Mouse (Mus musculus) lung, embryonic 14.5 days (tissue): ENCODE measurements at regions not wholly inside any gene's neighbourhood (a gene's known extent, or its start where the extent isn't known, plus 50 kb on each side); places are given as distances from the start of the nearest gene placed in this dataset.
A peak's percentile ranks its signal among the peaks of the same experiment; 100 is the strongest.

Experiments
- ATAC-seq: fragments of 200-750 bp; cut with Nextera tagmentation; 2 replicates; pipeline ENCODE4 v1.8.0; 2017; ENCODE audit warnings: mild to moderate bottlenecking, moderate TSS enrichment, moderate library complexity; ENCODE audit not compliant: insufficient read depth
- DNase-seq: peaks from one replicate; pipeline ENCODE4 v3.0.0-alpha.2; 2015
- H3K27ac ChIP-seq: fragments of 300-500 bp; sonication (generic); 2 replicates; pipeline ENCODE4 v1.5.1; 2014; ENCODE audit warnings: low read depth, mild to moderate bottlenecking, moderate library complexity
- H3K27me3 ChIP-seq: fragments of 300-500 bp; sonication (generic); 2 replicates; pipeline ENCODE4 v1.6.1; 2014; ENCODE audit warnings: low read length, control low read depth; ENCODE audit not compliant: insufficient read depth
- H3K36me3 ChIP-seq: fragments of 300-500 bp; sonication (generic); 2 replicates; pipeline ENCODE4 v1.6.1; 2014; ENCODE audit warnings: control low read depth; ENCODE audit not compliant: insufficient read depth
- H3K4me1 ChIP-seq: fragments of 300-500 bp; sonication (generic); 2 replicates; pipeline ENCODE4 v1.6.1; 2014; ENCODE audit warnings: antibody characterized with exemption, control low read depth; ENCODE audit not compliant: insufficient read depth
- H3K4me2 ChIP-seq: fragments of 300-500 bp; sonication (generic); 2 replicates; pipeline ENCODE4 v1.6.1; 2014; ENCODE audit warnings: mild to moderate bottlenecking
- H3K4me3 ChIP-seq: fragments of 300-500 bp; sonication (generic); 2 replicates; pipeline ENCODE4 v1.5.1; 2014; ENCODE audit warnings: low read depth, low read length
- H3K9ac ChIP-seq: fragments of 300-500 bp; sonication (generic); 2 replicates; pipeline ENCODE4 v1.6.1; 2014
- H3K9me3 ChIP-seq: fragments of 300-500 bp; sonication (generic); 2 replicates; pipeline ENCODE4 v1.6.1; 2016; ENCODE audit warnings: low read depth, low read length, control low read depth
- CTCF ChIP-seq: IDR thresholded peaks from 2 replicates; pipeline ENCODE4 v1.5.1; 2016; ENCODE audit warnings: antibody characterized with exemption, low read depth
- WGBS: fragments of 180-500 bp; shearing (Covaris S2); extraction: QIAGEN DNeasy Blood & Tissue Kit; methylation state at CpG from one replicate; pipeline ENCODE4 v1.1.7; 2014; 5-methylcytosine and 5-hydroxymethylcytosine counted together

- H3K4me3 ChIP-seq, result no peak overlapping the region
- no peak overlapping the region for H3K27ac ChIP-seq
- 81% methylated on average over 13 of the region's 13 CpGs for WGBS
- no peak overlapping the region for H3K4me2 ChIP-seq
- H3K36me3 ChIP-seq, result no peaks in the 10 kb centered on the region
- no peak for DNase-seq
- no peaks in the 10 kb centered on the region for H3K9me3 ChIP-seq
- H3K27me3 ChIP-seq, result no peaks in the 10 kb centered on the region
- no peak for TF ChIP-seq CTCF
- no peak for ATAC-seq
- H3K4me1 ChIP-seq, result no peaks in the 10 kb centered on the region
- H3K9ac ChIP-seq, result no peak overlapping the region
These were observed 57.8 kb upstream of the Arl15 start for GRCm38 (mm10) chr13:113736468-113736867.

GRCm38 (mm10) chr13:113735611-113736285 lies 58.6 kb upstream of the Arl15 start:
- no peak overlapping the region for H3K4me3 ChIP-seq
- H3K9ac ChIP-seq, result no peak overlapping the region
- H3K9me3 ChIP-seq, result no peaks in the 10 kb centered on the region
- no peaks in the 10 kb centered on the region for H3K36me3 ChIP-seq
- H3K27me3 ChIP-seq, result no peaks in the 10 kb centered on the region
- no peak for DNase-seq
- ATAC-seq, result no peak
- no peak overlapping the region for H3K4me2 ChIP-seq
- TF ChIP-seq CTCF, result no peak
- H3K4me1 ChIP-seq, result no peaks in the 10 kb centered on the region
- no peak overlapping the region for H3K27ac ChIP-seq
- WGBS, result 61% methylated on average over 18 of the region's 18 CpGs

GRCm38 (mm10) chr13:113734134-113734794 lies 60.0 kb upstream of the Arl15 start:
- Histone ChIP-seq H3K9me3 (no peaks in the 10 kb centered on the region), H3K27ac (peak overlapping the region; percentile 43; the same call in 1 of the 2 replicates), H3K4me2 (no peak overlapping the region), H3K36me3 (no peaks in the 10 kb centered on the region), H3K27me3 (no peaks in the 10 kb centered on the region), H3K9ac (no peak overlapping the region), H3K4me3 (no peak overlapping the region), H3K4me1 (no peaks in the 10 kb centered on the region)
- 21% methylated on average over 5 of the region's 5 CpGs for WGBS
- DNase-seq (peak; percentile 72), ATAC-seq (peak; percentile 68)
- TF ChIP-seq CTCF, result no peak

DNA sequence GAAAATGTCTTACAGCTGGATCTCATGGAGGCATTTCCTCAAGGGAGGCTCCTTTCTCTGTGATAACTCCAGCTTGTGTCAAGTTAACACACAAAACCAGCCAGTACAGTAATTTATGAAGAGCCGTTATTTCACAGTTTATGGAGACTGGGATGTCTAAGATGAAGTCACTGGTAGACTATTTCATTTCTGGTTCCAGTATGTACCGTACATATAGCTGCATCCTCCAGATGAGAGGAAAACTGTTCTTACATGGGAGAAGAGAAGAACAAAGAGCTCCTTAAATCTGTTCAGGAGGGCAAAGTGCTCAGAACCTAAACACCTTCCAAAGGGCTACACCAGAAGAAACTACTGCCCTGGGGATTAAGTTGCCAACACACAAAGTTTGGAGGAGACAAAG lies 60.6 kb upstream of the Arl15 start:
- Histone ChIP-seq H3K4me3 (no peak overlapping the region), H3K27ac (peak overlapping the region; percentile 43; the same call in 1 of the 2 replicates), H3K36me3 (no peaks in the 10 kb centered on the region), H3K9ac (no peak overlapping the region), H3K27me3 (no peaks in the 10 kb centered on the region), H3K4me2 (no peak overlapping the region), H3K9me3 (no peaks in the 10 kb centered on the region), H3K4me1 (no peaks in the 10 kb centered on the region)
- TF ChIP-seq CTCF, result no peak
- DNase-seq (no peak), ATAC-seq (peak; percentile 32; the same call in 1 of the 2 replicates)
- 49% methylated on average over 2 of the region's 2 CpGs for WGBS

DNA sequence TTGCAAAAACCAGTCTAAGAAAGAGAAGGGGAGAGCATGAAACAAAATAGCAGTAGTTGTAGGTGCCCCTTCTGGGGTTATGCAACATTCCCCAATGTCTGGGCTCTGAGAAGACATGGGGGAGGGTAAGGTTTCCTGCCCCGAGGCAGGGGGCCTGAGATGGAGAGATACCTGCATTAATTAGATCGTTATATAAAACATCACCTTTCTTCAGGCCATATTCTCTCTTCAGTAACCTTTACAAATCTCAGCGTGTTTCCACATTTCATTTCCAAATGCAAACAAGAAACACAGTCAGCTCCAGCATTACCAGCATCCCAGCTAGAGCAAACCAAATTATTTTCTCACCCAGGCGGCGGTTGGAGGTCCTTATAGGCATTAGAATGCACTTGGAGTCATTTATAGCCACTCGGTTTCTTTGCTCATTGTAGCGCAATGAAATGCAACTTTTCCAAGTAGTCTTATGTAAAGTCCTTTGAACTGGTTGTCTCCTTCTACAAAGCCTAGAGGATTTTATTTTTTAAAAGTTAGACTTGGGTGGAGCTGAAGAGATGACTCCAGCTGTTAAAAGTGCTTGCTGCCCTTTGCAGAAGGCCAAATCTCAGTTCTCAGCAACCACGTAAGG lies 63.4 kb upstream of the Arl15 start:
- TF ChIP-seq CTCF, result no peak
- Histone ChIP-seq H3K4me1 (no peaks in the 10 kb centered on the region), H3K27ac (no peak overlapping the region), H3K27me3 (no peaks in the 10 kb centered on the region), H3K36me3 (no peaks in the 10 kb centered on the region), H3K9ac (no peak overlapping the region), H3K9me3 (no peaks in the 10 kb centered on the region), H3K4me3 (no peak overlapping the region), H3K4me2 (no peak overlapping the region)
- DNase-seq (no peak), ATAC-seq (no peak)
- 48% methylated on average over 8 of the region's 8 CpGs for WGBS

DNA sequence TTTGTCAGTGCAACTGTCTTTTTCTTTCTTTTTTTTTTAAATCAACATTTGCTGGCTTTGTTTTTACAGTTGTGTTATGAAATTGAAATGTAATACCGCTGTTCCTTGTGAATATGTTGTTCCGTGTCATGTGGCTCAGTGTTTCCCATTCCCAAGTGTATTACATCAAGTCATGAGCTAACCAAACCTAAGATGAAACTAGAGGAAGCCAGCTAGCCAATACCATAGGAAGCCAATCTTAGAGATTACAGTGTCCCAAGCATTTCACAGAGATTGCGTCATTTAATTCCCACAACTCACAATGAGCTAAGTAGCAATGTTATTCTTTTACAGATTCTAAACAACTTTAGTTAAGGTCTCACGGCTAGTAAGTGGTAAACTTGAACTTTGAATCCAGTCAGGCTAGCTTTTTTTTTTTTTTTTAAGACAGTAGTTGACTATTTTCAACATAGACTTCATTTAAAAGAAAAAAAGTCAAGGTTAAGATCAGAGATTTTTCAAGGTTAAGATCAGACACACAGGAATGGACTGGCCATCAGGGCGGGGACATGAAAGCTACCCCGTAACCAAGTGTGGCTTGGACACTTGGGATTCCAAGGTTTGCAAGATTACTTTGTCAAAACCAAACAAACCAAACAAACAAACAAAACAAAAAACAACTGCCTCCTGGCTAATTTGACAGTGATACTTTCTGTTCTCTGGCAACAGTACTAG lies 64.1 kb upstream of the Arl15 start:
- no peak for DNase-seq
- Histone ChIP-seq H3K9ac (no peak overlapping the region), H3K27ac (no peak overlapping the region), H3K27me3 (no peaks in the 10 kb centered on the region), H3K4me2 (no peak overlapping the region), H3K4me3 (no peak overlapping the region), H3K9me3 (no peaks in the 10 kb centered on the region), H3K36me3 (no peaks in the 10 kb centered on the region), H3K4me1 (no peaks in the 10 kb centered on the region)
- WGBS, result 86% methylated on average over 6 of the region's 6 CpGs
- ATAC-seq, result no peak
- TF ChIP-seq CTCF, result no peak

GRCm38 (mm10) chr13:113729574-113729973 lies 64.7 kb upstream of the Arl15 start:
- Histone ChIP-seq H3K9me3 (no peaks in the 10 kb centered on the region), H3K27me3 (no peaks in the 10 kb centered on the region), H3K36me3 (no peaks in the 10 kb centered on the region), H3K4me2 (no peak overlapping the region), H3K4me3 (no peak overlapping the region), H3K27ac (no peak overlapping the region), H3K9ac (no peak overlapping the region), H3K4me1 (no peaks in the 10 kb centered on the region)
- ATAC-seq (no peak), DNase-seq (no peak)
- TF ChIP-seq CTCF, result no peak
- WGBS, result 75% methylated on average over 1 of the region's 1 CpGs
